Mouse (Mus musculus) T-helper 2 cell (primary cell): Measurements from ENCODE around the gene Ccm2.

Experiments
- in situ Hi-C: fragments of 300-600 bp; cut with MboI, MseI; formaldehyde crosslinking; loops from one replicate; pipeline ENCODE4 v1.15.1; 2025; ENCODE audit warnings: high pct_unique_total_duplicates

Ccm2 gene

GRCm38 (mm10) chr11:6546205-6547013 is at the start of gene Ccm2:
Gene Ccm2 (plus strand): TSS chr11:6546887.
- in situ Hi-C loops = no loop called here

GRCm38 (mm10) chr11:6497311-6497948 is 49.3 kb upstream of the Ccm2 start:
- in situ Hi-C loops = no loop called here

GRCm38 (mm10) chr11:6502506-6502905 is 44.2 kb upstream of the Ccm2 start:
- in situ Hi-C loops = no loop called here

- in situ Hi-C loops = no loop called here
Observed at GRCm38 (mm10) chr11:6504226-6504625, 42.5 kb upstream of the Ccm2 start.

- in situ Hi-C loops = no loop called here
Observed at GRCm38 (mm10) chr11:6504689-6505088, 42.0 kb upstream of the Ccm2 start.

- in situ Hi-C loops = no loop called here
Observed at GRCm38 (mm10) chr11:6506516-6506915, 40.2 kb upstream of the Ccm2 start.

GRCm38 (mm10) chr11:6508269-6508876 is 38.3 kb upstream of the Ccm2 start:
- in situ Hi-C loops = no loop called here

- in situ Hi-C loops = no loop called here
Observed at GRCm38 (mm10) chr11:6514837-6515236, 31.9 kb upstream of the Ccm2 start.

- in situ Hi-C loops = no loop called here
Observed at GRCm38 (mm10) chr11:6519491-6520033, 27.1 kb upstream of the Ccm2 start.

GRCm38 (mm10) chr11:6520507-6521173 is 26.0 kb upstream of the Ccm2 start, which contains the start of gene Myo1g:
Gene Myo1g (minus strand): TSS chr11:6520965.
- in situ Hi-C loops = no loop called here

- in situ Hi-C loops = no loop called here
Observed at GRCm38 (mm10) chr11:6522782-6523525, 23.7 kb upstream of the Ccm2 start.

- in situ Hi-C loops = no loop called here
Observed at GRCm38 (mm10) chr11:6523662-6524088, 23.0 kb upstream of the Ccm2 start.

- in situ Hi-C loops = no loop called here
Observed at GRCm38 (mm10) chr11:6524165-6524879, 22.4 kb upstream of the Ccm2 start.

- in situ Hi-C loops = loop anchor here (5.0 kb wide), 1 partner anchor 102 kb away; the partner anchor contains the start of gene Tbrg4
Observed at GRCm38 (mm10) chr11:6524880-6525238, 21.8 kb upstream of the Ccm2 start.

- in situ Hi-C loops = loop anchor here (5.0 kb wide), 1 partner anchor 102 kb away; the partner anchor contains the start of gene Tbrg4
Observed at GRCm38 (mm10) chr11:6525241-6525640, 21.4 kb upstream of the Ccm2 start.

- in situ Hi-C loops = loop anchor here (5.0 kb wide), 1 partner anchor 101 kb away; the partner anchor contains the start of gene Tbrg4
Observed at GRCm38 (mm10) chr11:6526526-6527255, 20.0 kb upstream of the Ccm2 start.

- in situ Hi-C loops = loop anchor here (5.0 kb wide), 1 partner anchor 100 kb away; the partner anchor contains the start of gene Tbrg4
Observed at GRCm38 (mm10) chr11:6527256-6528185, 19.2 kb upstream of the Ccm2 start.
